Mouse (Mus musculus) adrenal gland, adult 8-10 months (tissue): ENCODE data around the gene Btnl10. TPM values are rescaled to one million over a fixed set of nuclear protein-coding genes. Genes with fewer than 3 reads are reported as not detected.
A peak's percentile ranks its signal among the peaks of the same experiment; 100 is the strongest.

Source experiments
- DNase-seq: peaks from one replicate; pipeline ENCODE4 v3.0.0; 2022
- total RNA-seq, 4 experiments: library from RNA; stranded (reverse); gene quantifications; 2 replicates each; pipeline ENCODE4 v1.2.4; 2022

Btnl10 gene
- total RNA-seq = not detected

DNA sequence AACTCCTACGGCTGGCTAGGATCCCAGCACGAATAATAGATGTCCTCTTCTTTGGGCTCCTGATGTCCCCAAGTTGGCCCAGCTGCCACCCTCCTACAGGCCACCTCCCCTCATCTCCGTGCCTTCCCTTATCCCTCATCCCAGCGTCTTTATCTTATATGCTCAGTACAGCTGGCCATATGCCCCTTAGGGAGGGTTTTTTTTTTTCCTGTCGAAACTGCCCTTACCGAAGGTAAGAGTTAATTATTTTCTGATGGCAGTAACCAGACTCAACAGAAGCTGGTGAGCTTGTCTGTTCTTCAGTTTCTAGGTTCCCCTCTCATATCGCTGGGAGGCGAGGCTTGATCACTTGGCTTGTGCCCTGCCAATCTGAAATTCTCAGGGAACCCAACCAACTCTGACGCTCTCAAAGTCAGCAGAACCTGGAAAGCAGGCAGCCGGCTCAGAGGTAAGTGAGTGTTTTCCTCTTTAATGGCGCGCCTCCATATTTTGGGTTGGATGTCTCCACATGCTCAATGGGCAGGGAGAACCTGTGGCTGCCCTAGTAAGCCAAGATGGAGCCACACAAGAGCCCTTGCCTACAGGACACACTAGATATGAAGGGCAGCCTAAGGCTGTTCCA is at the start of gene Btnl10:
Gene Btnl10, plus strand, starts transcription at position 164 of the 622 bp plus-strand sequence.
- DNase-seq = no peak

DNA sequence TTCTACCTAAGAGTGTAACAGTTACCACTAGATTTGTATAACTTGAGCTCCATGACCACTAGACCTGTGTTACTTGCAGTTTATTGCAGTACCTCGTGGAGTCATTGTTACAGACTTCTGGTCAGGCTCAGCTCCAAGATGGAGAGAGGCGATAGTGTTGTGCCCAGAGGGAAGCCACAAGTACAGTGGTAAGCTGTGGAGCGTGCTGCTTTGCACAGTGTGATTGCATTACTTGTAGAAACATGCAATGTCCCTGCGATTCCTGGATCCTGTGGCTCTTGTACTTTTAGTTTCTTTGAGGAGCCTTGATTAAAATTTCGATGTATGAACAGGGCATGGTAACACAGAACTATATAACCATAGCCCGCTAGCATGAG is 49.8 kb upstream of the Btnl10 start:
- no peak for DNase-seq

DNA sequence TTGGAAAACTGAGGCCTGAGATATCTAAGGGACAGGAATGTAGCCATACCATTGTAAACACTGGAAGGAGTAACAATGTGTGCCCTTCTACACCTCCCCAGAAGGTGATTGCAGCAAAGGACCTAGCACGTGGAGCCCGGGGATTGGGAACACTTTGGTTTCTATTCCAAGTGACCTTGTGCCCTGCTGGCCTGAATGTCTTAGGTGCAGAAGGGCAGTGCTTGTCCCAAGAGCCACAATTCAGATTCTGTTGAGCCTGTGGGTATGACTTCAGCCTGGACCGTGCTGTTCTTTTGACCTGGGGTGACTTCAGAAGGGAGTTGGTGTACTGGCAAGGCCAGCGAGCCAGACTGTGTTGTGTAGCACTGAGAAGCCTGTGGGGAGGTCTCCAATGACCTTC is 46.7 kb upstream of the Btnl10 start:
- DNase-seq = no peak

DNA sequence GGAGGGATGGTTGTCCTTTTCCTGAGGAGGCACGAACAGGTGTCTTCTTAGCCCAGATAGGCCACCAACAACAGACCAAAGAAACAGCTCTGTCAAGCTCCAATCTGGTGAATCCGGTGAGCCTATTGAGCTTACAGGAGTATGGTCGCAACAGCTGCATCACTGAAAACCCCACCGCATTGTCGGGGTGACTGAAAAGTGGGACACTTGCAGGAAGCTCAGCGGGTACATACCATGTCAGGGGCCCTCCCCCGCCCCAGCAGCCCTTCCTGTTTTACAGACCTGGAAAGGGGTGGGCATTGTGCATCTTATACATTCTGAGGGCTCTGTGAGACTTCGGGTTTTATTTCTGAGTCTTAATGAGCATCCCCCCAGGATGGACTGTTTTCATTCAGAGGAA is 34.0 kb upstream of the Btnl10 start:
- DNase-seq = no peak

DNA sequence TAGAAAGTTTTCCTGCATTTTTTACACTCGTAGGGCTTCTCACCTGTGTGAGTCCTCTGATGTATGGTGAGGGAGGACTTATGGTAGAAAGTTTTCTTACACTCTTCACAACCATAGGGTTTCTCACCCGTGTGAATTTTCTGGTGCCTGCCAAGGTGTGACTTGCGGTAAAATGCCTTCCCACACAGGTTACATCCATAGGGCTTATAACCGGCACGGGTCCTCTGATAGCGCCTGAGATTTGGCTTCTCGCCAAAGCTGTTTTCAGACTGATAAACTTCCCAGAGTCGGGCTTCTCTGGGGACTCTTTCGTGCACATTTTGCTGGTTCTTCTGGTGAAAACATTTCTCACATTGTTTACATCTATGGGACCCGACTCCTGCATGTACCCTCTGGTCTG is 27.2 kb upstream of the Btnl10 start:
- no peak for DNase-seq

DNA sequence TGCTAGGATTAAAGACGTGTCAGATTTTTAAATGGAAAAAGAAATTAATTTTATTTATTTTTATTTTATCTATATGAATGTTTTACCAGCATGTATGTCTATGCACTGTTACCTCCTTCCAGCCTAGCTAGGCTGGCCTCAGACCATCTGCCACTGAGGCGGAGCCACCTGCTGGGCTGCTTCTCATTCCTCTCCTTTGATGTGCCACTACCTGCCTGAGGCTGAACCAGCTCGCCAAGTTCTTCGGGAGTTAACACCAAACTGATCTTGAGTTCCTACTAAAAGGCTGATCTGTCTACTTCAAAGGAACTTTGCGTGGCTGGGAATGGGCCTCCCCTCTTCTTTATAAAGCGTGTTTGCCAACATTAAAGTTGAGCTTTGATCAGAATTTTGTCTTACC is 23.3 kb upstream of the Btnl10 start:
- DNase-seq = no peak

DNA sequence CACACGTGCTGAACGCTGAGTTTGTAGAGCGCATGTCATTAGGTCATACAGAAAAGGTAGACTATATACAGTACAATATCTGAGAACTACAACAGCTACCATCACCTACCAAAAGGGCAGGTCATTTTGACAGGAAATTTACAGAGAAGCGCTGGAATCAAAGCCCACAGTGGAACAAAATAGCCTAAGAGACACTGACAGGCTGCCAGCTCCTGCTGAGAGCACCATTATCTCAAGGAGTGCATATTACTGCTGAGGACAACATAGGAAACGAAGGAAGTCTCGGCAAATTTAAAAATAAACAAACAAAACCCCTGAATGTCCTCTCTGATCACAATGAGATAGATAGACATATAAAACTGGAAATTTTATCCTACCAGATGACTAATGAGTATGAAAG is 20.2 kb upstream of the Btnl10 start:
- DNase-seq = no peak

DNA sequence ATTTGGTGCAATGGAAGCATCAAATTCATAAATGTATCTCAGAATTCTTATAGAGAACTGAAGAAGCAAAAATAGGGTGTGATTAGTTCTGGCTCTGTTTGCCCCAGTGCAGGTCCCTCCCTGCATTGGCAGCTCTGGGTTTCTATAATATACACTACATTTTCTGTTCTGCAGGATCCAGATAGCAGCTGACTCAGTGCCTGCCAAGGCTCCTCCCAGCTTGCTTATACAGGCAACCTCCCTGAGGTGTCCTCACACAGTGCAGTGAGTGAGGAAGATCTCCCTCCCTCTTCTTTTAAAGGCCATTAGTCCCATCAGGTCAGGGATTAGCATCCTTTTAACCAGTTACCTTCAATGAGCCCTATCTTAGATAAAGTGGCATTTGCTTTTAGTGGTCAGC is 16.6 kb upstream of the Btnl10 start:
- no peak for DNase-seq

DNA sequence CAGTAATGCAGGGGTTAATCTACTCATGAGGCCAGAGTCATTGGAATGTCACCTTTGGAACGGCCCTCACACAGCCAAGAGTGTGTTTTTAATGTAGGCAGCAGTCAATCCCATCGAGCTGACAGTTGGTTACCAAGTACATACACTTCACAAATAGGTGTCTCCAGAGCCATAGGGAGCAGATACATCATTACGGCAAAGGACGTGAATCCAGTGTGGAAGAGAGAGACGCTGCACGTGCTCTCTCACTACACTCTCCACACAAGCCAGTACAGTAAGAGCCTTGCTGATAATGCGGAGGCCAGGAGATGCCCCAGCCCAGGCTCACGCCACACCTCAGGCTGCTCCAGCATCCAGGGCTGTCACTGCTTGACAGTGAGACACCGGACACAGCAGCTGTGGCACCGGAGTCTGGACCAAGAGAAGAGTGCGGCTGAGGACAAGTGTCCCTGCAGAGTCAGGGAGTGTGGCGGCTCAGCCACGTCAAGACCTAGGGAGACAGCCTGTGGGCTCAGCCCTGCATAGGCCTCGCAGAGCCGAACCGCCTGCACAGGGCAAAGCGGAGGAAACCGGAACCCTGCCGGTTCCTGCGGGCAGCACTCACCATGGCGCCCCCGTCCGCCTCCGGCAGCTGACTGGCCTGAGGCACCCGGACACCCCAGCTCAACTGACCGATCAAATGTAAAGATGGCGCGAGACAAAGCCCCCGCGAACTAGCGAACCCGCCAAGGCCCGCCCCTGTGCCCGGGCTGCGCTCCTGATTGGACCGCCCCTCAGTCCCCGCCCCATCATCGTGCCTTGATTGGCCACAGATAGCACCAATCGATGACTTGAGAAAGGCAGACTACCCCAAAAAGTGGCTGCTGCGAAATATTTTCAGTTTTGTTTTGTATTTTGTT is 13.9 kb upstream of the Btnl10 start, which contains the start of gene Zfp39:
Gene Zfp39, minus strand, starts transcription at position 715 of the 899 bp plus-strand sequence.
- DNase-seq = peak; percentile 95

DNA sequence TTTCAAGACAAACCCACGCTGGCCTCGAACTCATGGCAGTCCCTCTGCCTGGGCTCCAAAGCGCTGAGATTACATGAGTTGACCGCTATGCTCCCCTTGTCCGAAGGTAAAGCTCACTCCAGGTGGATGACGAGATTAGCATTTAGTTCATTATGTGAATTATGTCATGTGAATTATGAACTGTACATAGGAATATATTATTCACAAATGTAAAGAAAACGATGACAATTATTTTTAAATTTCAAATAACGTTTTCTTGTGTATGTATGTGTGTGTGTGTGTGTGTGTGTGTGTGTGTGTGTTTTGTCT is 13.3 kb upstream of the Btnl10 start:
- DNase-seq = no peak

DNA sequence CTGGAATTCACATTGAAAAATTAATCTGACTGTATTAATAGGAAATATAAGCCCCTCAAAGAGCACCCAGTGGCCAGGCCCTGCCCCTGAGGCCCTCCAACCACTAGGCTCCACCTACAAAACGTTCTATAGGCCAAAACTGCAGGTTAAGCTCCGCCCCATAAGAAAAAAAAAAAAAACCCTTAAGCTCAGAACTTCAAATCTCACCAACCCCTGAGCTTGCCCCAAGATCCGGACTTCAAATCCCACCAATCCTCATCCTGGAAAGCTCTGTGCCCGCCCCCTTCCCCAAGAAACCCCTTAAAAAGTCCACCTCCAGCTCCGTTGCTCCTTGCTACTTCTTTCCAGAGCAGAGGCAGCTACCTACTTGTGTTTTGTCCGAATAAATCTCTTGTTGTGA is 12.9 kb upstream of the Btnl10 start:
- no peak for DNase-seq

DNA sequence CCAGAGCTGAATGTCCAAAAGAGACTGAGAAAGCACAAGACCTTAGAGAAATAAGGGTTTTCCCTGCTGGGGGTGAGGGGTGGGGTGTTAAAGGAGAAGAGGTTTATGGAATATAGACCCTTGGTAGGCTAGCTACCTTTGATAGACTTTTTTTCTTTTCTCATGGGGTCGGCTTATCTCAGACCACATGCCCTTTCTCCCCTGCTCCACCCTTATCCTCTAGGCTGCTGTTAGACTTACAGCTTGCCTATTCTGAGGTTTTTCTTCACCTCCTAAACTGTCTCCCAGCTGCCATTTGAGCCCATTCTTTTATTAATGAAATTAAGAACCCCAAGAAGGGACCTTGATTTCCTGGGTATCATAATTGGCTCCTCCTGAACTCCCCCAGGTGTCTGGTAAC is 3.9 kb upstream of the Btnl10 start:
- DNase-seq = no peak

DNA sequence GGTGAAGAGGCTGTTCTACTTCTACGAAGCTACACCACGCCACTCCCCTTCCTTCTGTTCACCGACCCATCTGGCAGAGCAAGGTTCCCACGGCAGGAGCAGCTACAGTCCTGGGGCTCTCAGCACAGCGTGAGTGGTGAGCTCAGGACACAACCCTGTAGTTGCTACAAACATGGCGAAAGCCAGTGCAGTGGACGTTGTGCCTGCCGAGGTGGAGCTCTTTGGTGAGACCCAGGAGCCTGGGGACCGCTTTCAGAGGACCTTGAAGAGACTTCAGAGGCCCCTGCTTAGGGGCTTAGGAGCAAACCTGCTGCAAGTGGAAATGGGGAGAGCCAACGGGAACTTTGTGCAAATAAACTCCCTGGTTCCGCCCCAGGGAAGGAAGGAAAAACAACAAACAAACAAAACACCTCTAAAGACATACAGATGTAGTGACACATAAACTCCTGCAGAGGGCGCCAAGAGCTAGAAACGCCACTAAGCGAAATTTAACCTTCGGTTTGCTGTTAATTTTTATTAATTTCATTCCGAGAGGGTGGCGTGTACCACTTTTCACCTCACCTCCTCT is 3.2 kb upstream of the Btnl10 start:
- no peak for DNase-seq

DNA sequence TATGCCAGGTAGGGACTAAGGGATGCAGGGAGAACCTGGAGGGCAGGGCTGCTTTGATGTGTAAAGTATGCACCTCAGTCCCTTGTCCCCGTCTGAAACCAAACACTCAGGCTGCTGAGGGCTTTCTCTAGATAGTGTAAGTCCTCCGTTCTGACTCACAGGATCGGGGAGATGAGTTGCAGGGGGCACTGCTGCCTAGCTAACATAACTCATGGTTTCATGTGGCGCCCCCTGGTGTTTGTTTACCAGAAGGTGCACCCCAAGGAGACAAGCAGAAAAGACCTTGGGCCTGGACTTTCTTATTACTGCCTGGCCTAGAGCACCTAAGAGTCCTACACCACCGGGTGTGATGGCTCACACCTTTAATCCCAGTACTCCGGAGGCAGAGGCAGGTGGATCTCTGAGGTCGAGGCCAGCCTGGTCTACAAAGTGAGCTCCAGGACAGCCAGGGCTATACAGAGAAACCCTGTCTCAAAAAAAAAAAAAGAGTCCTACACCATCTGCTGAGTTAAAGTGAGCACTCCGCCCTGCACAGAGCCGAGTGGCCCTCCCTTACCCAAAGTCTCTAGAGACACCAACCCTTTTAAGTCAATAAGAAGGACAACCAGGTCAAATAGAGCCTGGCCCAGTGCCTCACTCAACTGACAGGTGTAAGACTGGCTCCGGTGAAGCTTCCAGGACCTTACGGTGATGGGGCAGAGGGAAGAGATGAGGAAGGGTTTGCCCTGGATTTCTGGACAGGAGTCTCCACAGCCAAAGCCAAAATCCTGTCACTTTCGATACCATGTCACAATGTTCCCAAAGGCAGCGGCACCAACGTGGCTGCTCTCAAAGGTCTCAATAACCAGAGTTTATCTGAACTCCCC is 596 bp upstream of the Btnl10 start:
- peak; percentile 22 for DNase-seq

DNA sequence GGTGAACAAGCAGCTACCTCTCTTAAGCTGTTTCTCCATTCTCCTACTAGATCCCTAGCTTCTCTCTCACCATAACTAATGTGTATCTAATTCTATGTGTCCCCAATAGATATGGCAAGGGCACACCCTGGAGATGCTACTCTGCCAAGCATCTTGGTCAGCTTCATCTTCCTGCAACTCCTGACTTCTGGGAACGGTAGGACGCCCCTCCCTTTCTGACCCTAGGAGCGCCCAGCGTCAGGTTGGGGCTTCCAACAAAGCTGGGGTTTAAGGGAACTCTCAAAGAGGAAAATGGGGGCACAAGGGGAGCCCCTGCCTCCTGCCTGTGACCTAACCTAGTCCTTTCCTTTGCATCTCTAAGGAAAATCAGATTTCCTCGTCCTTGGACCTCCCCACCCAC is 1.1 kb downstream of the Btnl10 start:
- DNase-seq = no peak

DNA sequence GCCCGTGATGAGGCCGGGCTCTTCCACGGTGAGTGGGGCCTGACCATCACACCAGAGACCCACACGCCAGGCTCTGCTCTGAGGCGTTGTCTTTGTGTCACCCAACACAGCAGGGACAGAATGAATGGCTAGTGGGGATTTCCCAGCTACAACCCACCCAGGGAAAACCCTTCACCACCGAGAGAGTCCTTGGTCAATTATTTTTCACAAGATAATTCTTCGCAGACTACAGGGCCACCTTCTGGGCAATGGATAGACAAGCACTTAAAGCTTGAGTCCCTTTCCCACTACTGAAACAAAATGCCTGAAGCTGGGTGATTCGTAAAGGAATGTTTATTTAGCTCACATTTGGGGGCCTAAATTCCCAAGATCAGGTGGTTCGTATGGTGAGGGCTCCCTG is 4.7 kb downstream of the Btnl10 start:
- no peak for DNase-seq

DNA sequence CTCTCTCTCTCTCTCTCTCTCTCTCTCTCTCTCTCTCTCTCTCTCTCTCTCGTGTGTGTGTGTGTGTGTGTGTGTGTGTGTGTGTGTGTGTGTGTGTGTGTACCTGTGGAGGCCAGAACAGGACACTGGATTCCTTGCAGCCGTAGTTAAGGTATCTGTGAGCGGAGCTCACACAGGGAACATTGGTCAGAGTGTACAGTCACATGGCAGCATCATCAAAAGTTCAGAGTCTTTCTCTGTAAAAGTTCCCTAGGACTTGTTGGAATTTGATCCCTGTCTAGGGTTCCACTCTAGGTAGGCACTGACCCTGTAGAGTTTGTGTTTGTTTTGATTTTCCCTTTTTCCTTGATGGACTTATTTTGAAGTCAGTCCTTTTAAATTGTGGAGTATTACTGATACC is 8.9 kb downstream of the Btnl10 start:
- no peak for DNase-seq

DNA sequence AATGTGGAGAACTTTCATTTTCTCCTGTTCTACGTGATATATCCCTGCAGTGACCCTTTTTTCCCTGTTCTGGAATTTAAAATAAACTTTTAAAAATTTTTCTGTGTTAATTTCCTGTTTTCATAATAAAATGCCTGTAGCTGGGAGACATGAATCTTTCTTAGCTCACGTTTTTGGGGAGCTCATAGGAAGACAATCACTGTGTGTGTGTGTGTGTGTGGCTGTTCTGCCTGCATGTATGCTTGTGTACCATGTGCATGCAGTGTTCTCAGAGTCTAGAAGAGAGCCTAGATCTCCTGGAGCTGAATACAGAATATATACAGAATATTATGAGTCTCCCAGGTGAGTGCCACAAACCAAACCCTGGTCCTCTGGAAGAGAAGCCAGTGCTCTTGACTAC is 9.3 kb downstream of the Btnl10 start:
- DNase-seq = no peak

DNA sequence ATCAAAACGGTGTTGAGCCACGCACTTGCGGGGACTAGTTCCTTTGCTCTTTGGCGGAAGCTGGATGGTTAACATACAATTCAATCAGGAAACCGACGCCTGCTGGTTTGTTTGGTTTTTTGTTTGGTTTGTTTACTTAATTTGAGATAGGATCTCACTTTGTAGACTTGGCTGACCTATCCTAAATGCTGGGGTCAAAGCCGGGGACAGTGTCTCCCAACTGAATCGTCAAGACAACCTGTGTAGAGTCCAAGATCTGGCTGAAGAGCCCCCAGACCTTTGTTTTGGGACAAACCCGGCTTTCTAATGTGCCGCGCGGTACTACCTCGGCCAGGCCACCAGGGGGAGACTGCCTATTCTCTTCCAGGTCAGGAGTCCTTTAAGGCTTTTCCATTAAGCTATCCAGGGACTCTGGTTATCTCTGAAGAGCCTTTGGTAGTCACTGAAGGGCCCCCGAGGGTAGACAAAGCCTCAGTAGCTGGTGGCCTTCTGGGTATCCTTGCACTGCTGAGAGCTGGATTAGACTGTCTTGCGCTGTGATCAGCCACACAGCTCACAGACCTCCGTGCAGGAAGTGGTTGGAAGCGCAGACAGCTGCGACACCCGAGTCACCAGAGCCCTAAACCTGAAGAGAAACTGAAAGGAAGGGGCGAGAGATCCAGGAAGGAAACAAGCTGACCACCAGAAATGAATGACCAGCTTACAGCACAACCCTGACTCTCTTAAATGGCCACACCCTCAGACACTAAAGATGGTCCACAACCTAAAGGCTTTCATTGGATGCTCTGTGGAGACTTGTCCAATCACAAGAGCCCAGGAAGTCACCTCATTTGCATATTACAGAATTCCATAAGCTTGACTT is 10.3 kb downstream of the Btnl10 start:
- no peak for DNase-seq

DNA sequence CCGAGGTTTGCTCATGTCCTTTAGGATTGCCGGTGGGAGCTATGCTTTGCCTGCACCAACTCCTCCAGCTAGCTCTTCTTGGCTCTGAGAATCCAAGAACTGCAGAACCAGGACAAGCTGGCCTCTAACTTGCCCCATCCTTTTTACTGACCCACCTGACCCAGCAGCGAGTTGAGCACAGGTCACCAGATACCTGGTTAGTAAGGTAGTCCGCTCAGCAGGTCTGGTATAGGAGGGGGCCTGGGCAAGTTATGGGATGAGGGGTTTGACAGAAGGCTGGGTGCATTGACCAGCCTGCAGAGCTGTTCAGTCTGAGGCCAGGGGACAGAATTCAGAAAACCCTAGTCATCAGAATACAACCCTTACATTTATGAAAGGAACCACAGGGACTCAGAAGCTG is 11.3 kb downstream of the Btnl10 start:
- no peak for DNase-seq

DNA sequence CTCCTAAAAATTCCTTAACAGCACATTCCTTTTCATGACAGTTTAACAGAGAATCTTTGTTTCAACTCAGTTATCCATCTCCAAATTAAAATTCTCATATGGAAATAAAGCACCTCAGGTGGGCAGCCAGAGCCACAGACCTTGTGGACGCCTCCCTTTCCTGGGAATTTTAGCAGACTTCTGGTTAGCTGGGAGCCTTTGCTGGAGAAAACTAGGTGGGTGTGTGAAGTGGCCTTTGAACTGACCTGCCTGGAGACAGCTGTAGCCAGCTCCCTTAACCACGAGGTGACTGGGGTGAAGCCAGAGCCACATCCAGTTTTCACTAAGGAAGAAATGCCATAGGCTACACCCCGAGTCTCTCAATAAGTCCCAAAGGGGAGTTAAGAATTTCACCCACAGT is 11.9 kb downstream of the Btnl10 start:
- DNase-seq = no peak

DNA sequence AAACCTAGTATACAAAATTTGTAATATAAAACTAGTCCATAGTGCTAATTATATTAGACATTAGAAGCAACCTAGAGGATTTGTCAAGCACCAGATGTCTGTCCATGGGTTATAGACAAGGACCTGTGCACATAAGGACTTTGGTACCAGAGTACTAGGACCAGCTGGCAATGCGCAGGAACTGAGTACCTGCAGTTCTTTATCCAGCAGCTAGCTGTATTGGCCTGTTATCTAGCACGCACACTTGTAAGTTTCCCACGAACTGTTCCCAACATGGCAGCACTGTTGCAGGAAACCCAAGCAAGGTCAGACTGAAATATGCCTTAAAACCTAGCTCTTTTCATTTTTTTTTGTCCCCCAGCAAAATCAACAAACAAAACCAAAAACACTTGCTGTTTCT is 12.5 kb downstream of the Btnl10 start:
- no peak for DNase-seq
